Mouse (Mus musculus) layer of hippocampus, adult 18-20 months (tissue): ENCODE results near the gene Brpf3. TPM values are rescaled to one million over a fixed set of nuclear protein-coding genes. Genes with fewer than 3 reads are reported as not detected.

Experiments used
- DNase-seq, 2 experiments: peaks; one replicate each; pipeline ENCODE4 v3.0.0; 2022; ENCODE audit warnings: low spot score in 2 of 2
- total RNA-seq, 2 experiments: library from RNA; stranded (reverse); gene quantifications; 2 replicates each; pipeline ENCODE4 v1.2.3; 2021

Gene Brpf3
- total RNA-seq, 2 experiments from 2014 or later, result 42.0 to 52.3 TPM

- no peak for DNase-seq
Observed at GRCm38 (mm10) chr17:28871831-28872230, 70.9 kb downstream of the Brpf3 start.

DNA sequence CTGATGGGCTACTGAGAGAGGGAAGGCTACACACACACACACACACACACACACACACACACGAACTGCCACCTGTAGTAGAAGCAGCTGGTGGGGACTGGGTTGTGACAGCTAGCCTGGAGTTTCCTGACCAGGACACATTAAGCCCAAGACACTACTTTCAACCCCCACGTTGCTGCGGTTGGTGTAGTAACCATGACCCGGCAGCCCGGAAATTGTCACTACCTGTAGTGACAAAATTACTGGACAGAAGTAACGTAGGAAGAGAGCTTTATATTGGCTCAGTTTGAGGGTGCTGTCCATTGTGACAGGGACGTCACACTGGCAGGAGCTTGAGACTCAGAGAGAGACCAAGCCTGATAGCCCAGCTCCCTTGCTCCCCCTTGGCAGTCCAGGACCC lies 71.4 kb downstream of the Brpf3 start:
- no peak for DNase-seq

DNA sequence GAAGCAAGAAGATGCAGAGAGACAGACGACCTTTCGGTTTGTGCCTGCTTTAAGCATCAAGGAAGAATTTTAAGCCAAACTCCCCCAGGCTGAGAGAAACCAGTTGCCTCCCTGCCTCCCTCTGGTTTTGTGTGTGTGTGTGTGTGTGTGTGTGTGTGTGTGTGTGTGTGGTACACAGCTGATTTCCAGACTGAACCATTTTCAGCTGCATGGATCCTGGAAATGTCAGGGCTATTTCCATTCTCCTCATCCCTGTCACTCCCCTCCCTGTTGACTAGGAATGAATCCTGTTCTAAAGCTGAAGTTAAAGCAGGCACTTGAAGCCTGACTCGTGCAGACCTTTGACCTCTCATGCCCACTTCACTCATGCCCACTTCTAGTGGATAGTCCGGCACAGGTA lies 73.3 kb downstream of the Brpf3 start:
- no peak for DNase-seq

DNA sequence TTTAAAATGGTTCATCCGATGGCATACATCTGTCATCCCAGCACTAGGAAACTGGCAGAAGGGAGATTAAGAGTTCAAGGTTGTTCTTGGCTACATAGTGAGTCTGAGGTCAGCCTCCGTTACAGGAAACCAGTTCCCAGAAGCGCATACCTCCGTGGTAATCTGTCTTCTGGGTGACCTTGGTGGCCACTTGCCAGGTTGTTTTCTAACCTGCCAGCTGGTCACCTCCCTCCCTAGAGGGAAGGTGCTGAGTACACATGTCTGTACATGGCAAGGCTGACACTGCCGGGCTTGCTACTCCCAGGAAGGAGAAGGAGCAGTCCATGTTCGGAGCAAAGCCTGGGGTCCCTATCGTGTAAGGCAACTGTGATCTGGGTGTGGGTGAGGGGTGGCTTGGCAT lies 73.9 kb downstream of the Brpf3 start:
- DNase-seq, result peak in 1 of 2 experiments; percentile 14

DNA sequence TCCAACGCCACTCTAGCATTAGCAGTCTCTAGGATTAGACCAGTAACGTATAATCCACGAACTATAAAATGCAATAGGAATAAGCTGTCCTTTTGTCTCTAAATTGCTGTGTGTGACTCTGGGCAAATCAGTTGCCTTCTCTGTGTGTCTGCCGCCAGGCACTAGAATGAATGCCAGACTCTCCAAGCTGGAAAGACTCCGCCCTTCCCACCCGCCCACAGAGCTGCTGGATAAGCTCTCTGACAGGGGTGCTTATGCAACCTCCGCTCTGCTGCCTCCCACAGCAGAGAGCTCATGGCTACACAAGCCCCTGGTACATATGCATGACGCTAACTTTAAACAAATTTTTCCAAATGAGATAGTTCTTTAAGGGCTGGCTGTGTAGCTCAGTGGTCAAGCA lies 74.4 kb downstream of the Brpf3 start:
- DNase-seq, result peak; percentile 75 to 85

- no peak for DNase-seq
Observed at GRCm38 (mm10) chr17:28876331-28876730, 75.4 kb downstream of the Brpf3 start.

- peak in 1 of 2 experiments; percentile 57 for DNase-seq
Observed at GRCm38 (mm10) chr17:28876821-28877220, 75.9 kb downstream of the Brpf3 start.

GRCm38 (mm10) chr17:28879931-28880391 lies 79.1 kb downstream of the Brpf3 start:
- DNase-seq, result peak; percentile 20 to 78

GRCm38 (mm10) chr17:28882316-28882715 lies 81.4 kb downstream of the Brpf3 start:
- DNase-seq, result peak in 1 of 2 experiments; percentile 55

GRCm38 (mm10) chr17:28882810-28883209 lies 81.9 kb downstream of the Brpf3 start:
- no peak for DNase-seq

GRCm38 (mm10) chr17:28883941-28884516 lies 83.1 kb downstream of the Brpf3 start:
- DNase-seq, result no peak

DNA sequence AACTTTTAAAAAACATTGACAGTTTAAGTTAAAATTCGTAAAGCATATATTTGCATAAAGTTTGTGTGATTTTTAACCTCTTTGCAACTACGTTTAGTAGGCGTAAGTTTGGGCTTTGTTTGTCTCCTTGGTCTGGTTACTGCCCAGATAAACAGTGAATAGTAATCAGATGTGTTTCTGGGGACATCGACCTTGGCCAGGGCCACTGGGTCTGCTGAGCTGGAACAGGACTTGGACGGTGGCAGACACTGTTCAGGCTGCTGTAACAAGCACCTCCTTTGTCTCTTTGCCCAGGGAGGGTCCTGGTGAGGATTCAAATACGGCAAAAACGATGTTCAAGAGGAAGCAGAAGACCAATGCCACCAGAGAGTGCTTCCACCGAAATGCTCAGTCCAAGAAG lies 84.3 kb downstream of the Brpf3 start:
- DNase-seq, result no peak

DNA sequence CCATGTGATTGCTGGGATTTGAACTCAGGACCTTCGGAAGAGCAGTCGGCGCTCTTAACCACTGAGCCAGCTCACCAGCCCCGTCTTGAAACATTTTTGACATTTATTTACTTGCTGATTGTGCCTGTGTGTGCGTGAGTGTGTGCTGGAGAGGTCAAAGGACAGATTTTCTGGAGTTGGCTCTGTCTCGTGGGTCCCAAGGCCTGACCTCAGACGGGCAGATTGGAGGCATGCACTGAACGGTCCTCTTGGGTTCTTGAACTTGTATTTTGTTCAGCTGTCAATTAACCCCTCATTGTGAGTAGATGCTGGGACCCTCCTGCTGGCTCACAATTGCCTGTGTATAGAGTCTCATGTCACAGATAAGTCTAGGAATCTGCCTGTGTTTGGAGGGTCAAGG lies 85.4 kb downstream of the Brpf3 start:
- no peak for DNase-seq

Other genes starting within 250 kb of the Brpf3 start
- gene Clps, start 240.3 kb upstream of the Brpf3 start, total RNA-seq, result not detected
- gene Lhfpl5, start 225.4 kb upstream of the Brpf3 start, total RNA-seq, result 1 to 10 TPM; 3.8 to 3.9 TPM
- gene Srpk1, start 178.4 kb upstream of the Brpf3 start, total RNA-seq, result 10 to 100 TPM; 71.8 to 76.0 TPM
- gene Slc26a8, start 110.9 kb upstream of the Brpf3 start, total RNA-seq, result 1 to 10 TPM; 5.4 to 6.4 TPM
- 10 to 100 TPM; 75.0 to 80.5 TPM for gene Mapk14, start 109.8 kb upstream of the Brpf3 start, total RNA-seq
- 1 to 10 TPM; 2.1 to 3.1 TPM for gene AC170998.1, start 75.0 kb upstream of the Brpf3 start, total RNA-seq
- gene Mapk13, start 31.8 kb upstream of the Brpf3 start, total RNA-seq, result 1 to 10 TPM; 1.3 to 2.1 TPM
- under 1 TPM; 0.41 to 0.87 TPM for gene Pnpla1, start 57.3 kb downstream of the Brpf3 start, total RNA-seq
- gene 4930539E08Rik, start 114.2 kb downstream of the Brpf3 start, total RNA-seq, result 1 to 10 TPM; 4.1 to 5.5 TPM
- gene Pxt1, start 142.8 kb downstream of the Brpf3 start, total RNA-seq, result not detected
- 10 to 100 TPM; 56.9 to 70.4 TPM for gene Kctd20, start 150.9 kb downstream of the Brpf3 start, total RNA-seq
- gene Stk38, start 206.9 kb downstream of the Brpf3 start, total RNA-seq, result 10 to 100 TPM; 41.2 to 43.2 TPM
- 100 to 1,000 TPM; 136 to 144 TPM for gene Srsf3, start 231.5 kb downstream of the Brpf3 start, total RNA-seq